Mouse (Mus musculus) heart, embryonic 12.5 days (tissue): ENCODE results near the gene Ctnnbl1. TPM values are rescaled to one million over a fixed set of nuclear protein-coding genes. Genes with fewer than 3 reads are reported as not detected.

Experiments used
- polyA plus RNA-seq: library from polyadenylated mRNA; unstranded; fragments of >200 nt; fragmentation: Nextera tagmentation; extraction: Ambion mirVana; gene quantifications from 2 replicates; pipeline ENCODE4 v1.2.1, GENCODE M21; 2016

Gene Ctnnbl1
- polyA plus RNA-seq, 1 experiment from 2014 or later = 33.0 TPM

Other genes with a start within 250 kb of the Ctnnbl1 start
- 169 and 173 TPM in 2 replicates for gene Nnat, start 177.3 kb upstream of the Ctnnbl1 start, polyA plus RNA-seq
- 35.9 and 37.0 TPM in 2 replicates for gene Blcap, start 166.1 kb upstream of the Ctnnbl1 start, polyA plus RNA-seq
- not detected in 2 replicates for gene Vstm2l, start 177.3 kb downstream of the Ctnnbl1 start, polyA plus RNA-seq